Mouse (Mus musculus) cortical plate, adult 2 months (tissue): Measurements from ENCODE around the gene Pid1.

Source experiments
- CTCF ChIP-seq: fragments of 200-500 bp; IDR thresholded peaks from 2 replicates; pipeline ENCODE4 v1.5.1; 2011; ENCODE audit warnings: mild to moderate bottlenecking, control low read depth, low read length; ENCODE audit not compliant: insufficient read depth; ENCODE audit errors: extremely low read depth
- POLR2A ChIP-seq: fragments of 200-500 bp; IDR thresholded peaks from 2 replicates; pipeline ENCODE4 v1.6.1; 2011; ENCODE audit warnings: mild to moderate bottlenecking, low read length, control low read depth; ENCODE audit not compliant: insufficient read depth; ENCODE audit errors: extremely low read depth

DNA sequence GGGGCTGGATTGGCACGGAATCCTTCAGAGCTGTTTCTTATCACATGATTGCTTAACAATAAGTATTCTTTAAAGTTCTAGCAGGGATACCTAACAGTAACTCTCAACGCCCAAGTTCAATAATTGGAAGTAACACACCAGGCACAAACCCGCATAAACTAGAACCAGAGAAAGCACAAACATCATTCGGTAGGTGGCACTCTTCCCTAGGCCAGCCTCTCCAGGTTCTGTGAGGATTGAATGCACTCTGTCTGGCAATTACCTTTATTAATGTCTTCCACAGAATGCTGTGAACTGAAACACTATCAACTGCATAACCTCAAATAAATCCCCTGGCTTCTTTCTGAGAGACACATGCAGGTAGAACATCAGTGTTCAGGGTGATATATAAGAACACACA, 235.5 kb downstream of the Pid1 start:
- no peak for TF ChIP-seq POLR2A
- TF ChIP-seq CTCF, result peak; percentile 72
